9 mouse cellular contexts compared by ENCODE assay signal in the genomic region with DNA sequence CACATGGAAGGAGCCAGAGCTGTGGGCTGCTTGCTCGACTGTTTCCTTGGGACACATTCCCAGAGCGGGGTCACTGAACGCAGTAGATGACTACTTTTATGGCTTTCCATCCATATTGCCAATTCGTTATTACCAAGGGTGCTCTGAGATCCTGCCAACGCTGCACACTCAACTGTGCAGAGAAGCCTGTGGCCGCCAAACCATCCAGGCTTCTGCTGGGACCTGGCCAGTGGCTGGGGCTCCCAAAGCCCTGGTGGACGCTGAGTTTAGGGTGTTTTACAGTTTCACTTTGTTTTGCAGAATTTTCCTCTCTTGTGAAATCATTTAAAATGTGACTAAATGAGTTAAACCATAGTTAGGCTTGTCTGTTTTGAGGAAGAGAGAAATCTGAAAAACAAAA. TPM values are rescaled to one million over a fixed set of nuclear protein-coding genes. Genes with fewer than 3 reads are reported as not detected.
A peak's percentile ranks its signal among the peaks of the same experiment; 100 is the strongest.
DNase-seq lines count a peak whose midpoint lies in the region; ATAC-seq and TF ChIP-seq lines count a peak whose summit lies in the region.
"Had no signal": no experiment of that assay in that cellular context is flagged by ENCODE, and none has a peak within 500 bp of the region (broad histone marks: within the 10 kb centered on the region; RNA-seq: fewer than 3 reads in every experiment).

No protein-coding gene starts in this region.

- ATAC-seq in intestine, embryonic 14.5 days (replicated peaks; ENCODE audit: low FRiP score, low TSS enrichment, low read depth) = no peak
- no peak for ATAC-seq in liver, embryonic 16.5 days (ENCODE audit: low read depth)
- ATAC-seq in stomach, postnatal 0 days (ENCODE audit: low FRiP score, low TSS enrichment) = no peak
- ATAC-seq in erythroid progenitor cell, adult 5-6 weeks (replicated peaks; ENCODE audit: low FRiP score, poor library complexity, severe bottlenecking) = no peak

- no peak overlapping the region; the same call in 1 of the 2 replicates for H3K27ac ChIP-seq in intestine, embryonic 14.5 days (ENCODE audit: low read depth)
- peak overlapping the region; percentile 84 for H3K27ac ChIP-seq in liver, embryonic 16.5 days (ENCODE audit: low read length)
- H3K27ac ChIP-seq in stomach, postnatal 0 days (replicated peaks) = peak overlapping the region; percentile 74

- H3K4me1 ChIP-seq in intestine, embryonic 14.5 days (replicated peaks; ENCODE audit: control insufficient read depth, insufficient read depth, low read length) = peaks cover 36% of the 10 kb centered on the region
- H3K4me1 ChIP-seq in liver, embryonic 16.5 days (ENCODE audit: control insufficient read depth, low read depth, low read length) = peaks cover 58% of the 10 kb centered on the region
- H3K4me1 ChIP-seq in stomach, postnatal 0 days (replicated peaks; ENCODE audit: control insufficient read depth, insufficient read depth) = peaks cover 12% of the 10 kb centered on the region; the same call in 1 of the 2 replicates

- TF ChIP-seq EP300 in stomach, postnatal 0 days (optimal IDR thresholded peaks at IDR 0.05) = no peak

- no peak for TF ChIP-seq CTCF in stomach, postnatal 0 days (IDR thresholded peaks at IDR 0.05; ENCODE audit: low read depth)

- H3K9me3 ChIP-seq in intestine, embryonic 14.5 days (ENCODE audit: control insufficient read depth, low read length) = no peaks in the 10 kb centered on the region
- H3K9me3 ChIP-seq in liver, embryonic 16.5 days (replicated peaks; ENCODE audit: control insufficient read depth, low read length) = no peaks in the 10 kb centered on the region
- no peaks in the 10 kb centered on the region for H3K9me3 ChIP-seq in stomach, postnatal 0 days (ENCODE audit: control insufficient read depth, low read length)

- 38% methylated on average over 7 of the region's 7 CpGs for WGBS in intestine, embryonic 14.5 days
- 37% methylated on average over 7 of the region's 7 CpGs for WGBS in liver, embryonic 16.5 days (ENCODE audit: insufficient replicate concordance)
- 42% methylated on average over 7 of the region's 7 CpGs for WGBS in stomach, postnatal 0 days

- H3K36me3 ChIP-seq in intestine, embryonic 14.5 days (ENCODE audit: control insufficient read depth, insufficient read depth, low read length) = no peaks in the 10 kb centered on the region
- H3K36me3 ChIP-seq in liver, embryonic 16.5 days (ENCODE audit: control insufficient read depth, insufficient read depth) = no peaks in the 10 kb centered on the region
- no peaks in the 10 kb centered on the region for H3K36me3 ChIP-seq in stomach, postnatal 0 days (ENCODE audit: control insufficient read depth, insufficient read depth, low read length)

- peak overlapping the region; percentile 95 for H3K4me2 ChIP-seq in intestine, embryonic 14.5 days (ENCODE audit: low read length)
- H3K4me2 ChIP-seq in liver, embryonic 16.5 days (ENCODE audit: low read depth, low read length) = peak overlapping the region; percentile 80
- H3K4me2 ChIP-seq in stomach, postnatal 0 days (replicated peaks; ENCODE audit: low read depth) = peak overlapping the region; percentile 59

- H3K27me3 ChIP-seq in intestine, embryonic 14.5 days (replicated peaks; ENCODE audit: control insufficient read depth, insufficient read depth, low read length) = no peaks in the 10 kb centered on the region
- peaks cover 5% of the 10 kb centered on the region; the same call in 1 of the 2 replicates for H3K27me3 ChIP-seq in liver, embryonic 16.5 days (ENCODE audit: control insufficient read depth, insufficient read depth, low read depth, low read length)
- H3K27me3 ChIP-seq in stomach, postnatal 0 days (ENCODE audit: control insufficient read depth, insufficient read depth, low read length) = no peaks in the 10 kb centered on the region

- peak; percentile 95 for DNase-seq in heart, adult 11 months
- no peak for DNase-seq in heart, adult 8-10 months (ENCODE audit: low spot score)
- DNase-seq in gastrocnemius, adult 18-20 months (ENCODE audit: low spot score) = peak; percentile 38
- no peak for DNase-seq in intestine, embryonic 14.5 days (ENCODE audit: low spot score)
- DNase-seq in stomach, postnatal 0 days (ENCODE audit: low spot score) = peak; percentile 32
- DNase-seq in right cerebral cortex, postnatal 36 days (ENCODE audit: low spot score in 2 of 2) = no peak

- H3K4me3 ChIP-seq in intestine, embryonic 14.5 days (ENCODE audit: low read depth, low read length) = peak overlapping the region; percentile 37
- H3K4me3 ChIP-seq in liver, embryonic 16.5 days (ENCODE audit: low read depth, low read length) = peak overlapping the region; percentile 68
- H3K4me3 ChIP-seq in stomach, postnatal 0 days (ENCODE audit: low read depth, low read length) = peak overlapping the region; percentile 33

- H3K9ac ChIP-seq in intestine, embryonic 14.5 days (ENCODE audit: low read length) = peak overlapping the region; percentile 66
- peak overlapping the region; percentile 82 for H3K9ac ChIP-seq in liver, embryonic 16.5 days (ENCODE audit: low read depth, low read length)
- H3K9ac ChIP-seq in stomach, postnatal 0 days (ENCODE audit: low read length) = peak overlapping the region; percentile 47

RNA-seq across cellular contexts. Expression of a gene that starts 32.7 kb away (rescaled TPM):
- under 1 TPM in 2 of 4 experiments, not detected in 2; 0.68 to 0.75 TPM for total RNA-seq in heart, adult 8-10 months (2022)
- under 1 TPM in 1 of 2 experiments, not detected in 1; 0.57 TPM for total RNA-seq in gastrocnemius, adult 18-20 months (2021)
- polyA plus RNA-seq in intestine, embryonic 14.5 days (2014; fragmentation: Nextera tagmentation; extraction: Ambion mirVana) = not detected in 2 replicates
- not detected in 2 replicates for polyA plus RNA-seq in liver, embryonic 16.5 days (2015; fragmentation: Nextera tagmentation; extraction: Ambion mirVana)
- polyA plus RNA-seq in stomach, postnatal 0 days (2015; fragmentation: Nextera tagmentation; extraction: Ambion mirVana) = 0.13 and 0.17 TPM in 2 replicates
- not detected in 2 replicates for total RNA-seq in erythroid progenitor cell, adult 5-6 weeks (2015; ENCODE audit: low replicate concordance)
- not detected in 2 replicates for total RNA-seq in erythroid progenitor cell, adult 5-6 weeks (2017; ENCODE audit: low replicate concordance)
- total RNA-seq: heart, postnatal 36 days had no signal

Comparison
In these comparisons a context has a peak if more than half of its experiments do, and no peak if none do; other contexts are left out.
1. DNase-seq: peak in heart, adult 11 months (single experiment), gastrocnemius, adult 18-20 months (single experiment) and stomach, postnatal 0 days (single experiment); none in heart, adult 8-10 months (single experiment), intestine, embryonic 14.5 days (single experiment) and right cerebral cortex, postnatal 36 days (0 of 2).
2. Peak in every context shown above with its lines, with median percentiles within 50 percentile points of each other: H3K4me2 ChIP-seq, H3K4me3 ChIP-seq and H3K9ac ChIP-seq.